Mouse (Mus musculus) lung, postnatal 0 days (tissue): Measurements from ENCODE around the gene Tor1b. TPM values are rescaled to one million over a fixed set of nuclear protein-coding genes. Genes with fewer than 3 reads are reported as not detected.
"Not testable (repeated sequence)": the region's sequence is repeated elsewhere in the genome, so short reads cannot be mapped to it uniquely, and the experiment has no call there.

Source experiments
- ATAC-seq: fragments of 200-750 bp; cut with Nextera tagmentation; 2 replicates; pipeline ENCODE4 v1.8.0; 2017; ENCODE audit warnings: moderate library complexity
- DNase-seq: peaks from one replicate; pipeline ENCODE4 v3.0.0-alpha.2; 2016; ENCODE audit warnings: low spot score
- H3K27ac ChIP-seq: fragments of 300-500 bp; sonication (generic); 2 replicates; pipeline ENCODE4 v1.5.1; 2014; ENCODE audit warnings: antibody characterized with exemption, mild to moderate bottlenecking, low read length, mixed read lengths
- H3K27me3 ChIP-seq: fragments of 300-500 bp; sonication (generic); replicated peaks from 2 replicates; pipeline ENCODE4 v1.6.1; 2014; ENCODE audit warnings: low read length, mixed read lengths; ENCODE audit not compliant: insufficient read depth
- H3K36me3 ChIP-seq: fragments of 300-500 bp; sonication (generic); 2 replicates; pipeline ENCODE4 v1.6.1; 2014; ENCODE audit warnings: low read length, mixed read lengths; ENCODE audit not compliant: insufficient read depth
- H3K4me1 ChIP-seq: fragments of 300-500 bp; sonication (generic); 2 replicates; pipeline ENCODE4 v1.6.1; 2014; ENCODE audit warnings: antibody characterized with exemption, low read depth, low read length, mixed read lengths; ENCODE audit not compliant: insufficient read depth
- H3K4me2 ChIP-seq: fragments of 300-500 bp; sonication (generic); replicated peaks from 2 replicates; pipeline ENCODE4 v1.6.1; 2014; ENCODE audit warnings: low read depth, mild to moderate bottlenecking, low read length, moderate library complexity, mixed read lengths
- H3K4me3 ChIP-seq: fragments of 300-500 bp; sonication (generic); 2 replicates; pipeline ENCODE4 v1.5.1; 2014; ENCODE audit warnings: low read depth, low read length
- H3K9ac ChIP-seq: fragments of 300-500 bp; sonication (generic); replicated peaks from 2 replicates; pipeline ENCODE4 v1.6.1; 2014; ENCODE audit warnings: low read depth, mild to moderate bottlenecking
- H3K9me3 ChIP-seq: fragments of 300-500 bp; sonication (generic); 2 replicates; pipeline ENCODE4 v1.6.1; 2016; ENCODE audit warnings: low read length, mixed read lengths
- CTCF ChIP-seq: IDR thresholded peaks from 2 replicates; pipeline ENCODE4 v1.5.1; 2016; ENCODE audit warnings: antibody characterized with exemption, mild to moderate bottlenecking
- EP300 ChIP-seq: IDR thresholded peaks from 2 replicates; pipeline ENCODE4 v1.6.1; 2016; ENCODE audit warnings: antibody characterized with exemption, mild to moderate bottlenecking, control low read depth
- WGBS: fragments of 180-500 bp; shearing (Covaris S2); extraction: QIAGEN DNeasy Blood & Tissue Kit; methylation state at CpG from one replicate; pipeline ENCODE4 v1.1.7; 2014; 5-methylcytosine and 5-hydroxymethylcytosine counted together
- polyA plus RNA-seq: library from polyadenylated mRNA; unstranded; fragments of >200 nt; fragmentation: Nextera tagmentation; extraction: Ambion mirVana; gene quantifications from 2 replicates; pipeline ENCODE4 v1.2.1, GENCODE M21; 2015

Gene Tor1b
- polyA plus RNA-seq, 1 experiment from 2014 or later: 23.3 TPM

- TF ChIP-seq CTCF (no peak), EP300 (no peak)
- Histone ChIP-seq H3K4me3 (peak overlapping the region; percentile 19; the same call in 1 of the 2 replicates), H3K4me2 (peak overlapping the region; percentile 56), H3K9ac (no peak overlapping the region), H3K9me3 (no peaks in the 10 kb centered on the region), H3K27ac (peak overlapping the region; percentile 88), H3K36me3 (no peaks in the 10 kb centered on the region), H3K4me1 (peaks cover 17% of the 10 kb centered on the region; the same call in 1 of the 2 replicates), H3K27me3 (no peaks in the 10 kb centered on the region)
- ATAC-seq: peak; percentile 23
- peak; percentile 60 for DNase-seq
- WGBS: 26% methylated on average over 12 of the region's 12 CpGs
Observed at GRCm38 (mm10) chr2:30928893-30929482, 23.8 kb upstream of the Tor1b start.

- peak within 1 kb of the TSS; percentile 19; the same call in 1 of the 2 replicates for H3K4me3 ChIP-seq
- H3K27ac ChIP-seq: peak within 1 kb of the TSS; percentile 88
- whole genome bisulfite sequencing: 2% methylated on average over 23 of the region's 23 CpGs
- H3K4me2 ChIP-seq: peak within 1 kb of the TSS; percentile 56
- TF ChIP-seq EP300 (no peak), CTCF (peak; percentile 79)
- H3K4me1 ChIP-seq: peaks cover 17% of the 10 kb centered on the region; the same call in 1 of the 2 replicates
- peak; percentile 32 for ATAC-seq
- no peaks in the 10 kb centered on the region for H3K9me3 ChIP-seq
- H3K27me3 ChIP-seq: no peaks in the 10 kb centered on the region
- no peaks in the 10 kb centered on the region for H3K36me3 ChIP-seq
- H3K9ac ChIP-seq: no peak within 1 kb of the TSS
- peak; percentile 87 for DNase-seq
Observed at GRCm38 (mm10) chr2:30929483-30930045, 23.2 kb upstream of the Tor1b start, which contains the start of gene Ptges. Ptges (minus strand) TSS chr2:30929863.

GRCm38 (mm10) chr2:30930846-30931245, 21.9 kb upstream of the Tor1b start:
- H3K27me3 ChIP-seq, H3K9ac ChIP-seq, H3K36me3 ChIP-seq, H3K4me3 ChIP-seq, H3K27ac ChIP-seq, ATAC-seq, DNase-seq, H3K9me3 ChIP-seq, H3K4me2 ChIP-seq: not testable (repeated sequence)
- H3K4me1 ChIP-seq: peaks cover 17% of the 10 kb centered on the region; the same call in 1 of the 2 replicates
- WGBS: 93% methylated on average over 2 of the region's 2 CpGs

- 82% methylated on average over 3 of the region's 3 CpGs for WGBS
- ATAC-seq (no peak), DNase-seq (peak; percentile 36)
- Histone ChIP-seq H3K4me1 (peaks cover 13% of the 10 kb centered on the region; the same call in 1 of the 2 replicates), H3K4me2 (no peak overlapping the region), H3K27ac (no peak overlapping the region), H3K36me3 (no peaks in the 10 kb centered on the region), H3K4me3 (no peak overlapping the region), H3K9ac (no peak overlapping the region), H3K27me3 (no peaks in the 10 kb centered on the region), H3K9me3 (no peaks in the 10 kb centered on the region)
- no peak for TF ChIP-seq CTCF
- no peak for TF ChIP-seq EP300
Observed at GRCm38 (mm10) chr2:30931922-30932321, 20.8 kb upstream of the Tor1b start.

- ATAC-seq (no peak), DNase-seq (no peak)
- Histone ChIP-seq H3K27me3 (no peaks in the 10 kb centered on the region), H3K36me3 (no peaks in the 10 kb centered on the region), H3K4me3 (no peak overlapping the region), H3K27ac (no peak overlapping the region), H3K9me3 (no peaks in the 10 kb centered on the region), H3K9ac (no peak overlapping the region), H3K4me1 (peaks cover 6% of the 10 kb centered on the region; the same call in 1 of the 2 replicates), H3K4me2 (no peak overlapping the region)
- TF ChIP-seq CTCF (no peak), EP300 (no peak)
- 67% methylated on average over 6 of the region's 6 CpGs for WGBS
Observed at GRCm38 (mm10) chr2:30933032-30933431, 19.7 kb upstream of the Tor1b start.

GRCm38 (mm10) chr2:30933917-30934450, 18.8 kb upstream of the Tor1b start:
- TF ChIP-seq EP300: no peak
- TF ChIP-seq CTCF: peak; percentile 96
- H3K36me3 ChIP-seq: no peaks in the 10 kb centered on the region
- DNase-seq: peak; percentile 81
- no peak overlapping the region for H3K4me3 ChIP-seq
- H3K27ac ChIP-seq: no peak overlapping the region
- ATAC-seq: peak; percentile 34
- no peaks in the 10 kb centered on the region for H3K27me3 ChIP-seq
- no peaks in the 10 kb centered on the region for H3K9me3 ChIP-seq
- H3K4me1 ChIP-seq: peaks cover 4% of the 10 kb centered on the region; the same call in 1 of the 2 replicates
- H3K4me2 ChIP-seq: no peak overlapping the region
- WGBS: 17% methylated on average over 7 of the region's 7 CpGs
- no peak overlapping the region for H3K9ac ChIP-seq
